Mouse (Mus musculus) lung, embryonic 16.5 days (tissue): ENCODE data around the gene Mcts2. TPM values are rescaled to one million over a fixed set of nuclear protein-coding genes. Genes with fewer than 3 reads are reported as not detected.
A peak's percentile ranks its signal among the peaks of the same experiment; 100 is the strongest.

Source experiments
- ATAC-seq: fragments of 200-750 bp; cut with Nextera tagmentation; 2 replicates; pipeline ENCODE4 v1.8.0; 2017; ENCODE audit warnings: low read depth, mild to moderate bottlenecking, moderate library complexity
- H3K27ac ChIP-seq: fragments of 300-500 bp; sonication (generic); 2 replicates; pipeline ENCODE4 v1.5.1; 2014; ENCODE audit warnings: mild to moderate bottlenecking, control low read depth, low read length
- H3K27me3 ChIP-seq: fragments of 300-500 bp; sonication (generic); 2 replicates; pipeline ENCODE4 v1.6.1; 2014; ENCODE audit warnings: low read depth, low read length, mixed read lengths; ENCODE audit not compliant: control insufficient read depth, insufficient read depth
- H3K36me3 ChIP-seq: fragments of 300-500 bp; sonication (generic); 2 replicates; pipeline ENCODE4 v1.6.1; 2014; ENCODE audit warnings: low read length; ENCODE audit not compliant: control insufficient read depth, insufficient read depth
- H3K4me1 ChIP-seq: fragments of 300-500 bp; sonication (generic); replicated peaks from 2 replicates; pipeline ENCODE4 v1.6.1; 2014; ENCODE audit warnings: low read length, mixed read lengths; ENCODE audit not compliant: control insufficient read depth, insufficient read depth
- H3K4me2 ChIP-seq: fragments of 300-500 bp; sonication (generic); 2 replicates; pipeline ENCODE4 v1.6.1; 2014; ENCODE audit warnings: low read depth, low read length, control low read depth
- H3K4me3 ChIP-seq: fragments of 300-500 bp; sonication (generic); 2 replicates; pipeline ENCODE4 v1.5.1; 2014; ENCODE audit warnings: mild to moderate bottlenecking, low read length, control low read depth
- H3K9ac ChIP-seq: fragments of 300-500 bp; sonication (generic); 2 replicates; pipeline ENCODE4 v1.6.1; 2014; ENCODE audit warnings: low read length, control low read depth
- H3K9me3 ChIP-seq: fragments of 300-500 bp; sonication (generic); 2 replicates; pipeline ENCODE4 v1.6.1; 2016; ENCODE audit warnings: low read length; ENCODE audit not compliant: control insufficient read depth
- WGBS: fragments of 180-500 bp; shearing (Covaris S2); extraction: QIAGEN DNeasy Blood & Tissue Kit; methylation state at CpG from one replicate; pipeline ENCODE4 v1.1.7; 2014; 5-methylcytosine and 5-hydroxymethylcytosine counted together
- polyA plus RNA-seq: library from polyadenylated mRNA; unstranded; fragments of >200 nt; fragmentation: Nextera tagmentation; extraction: Ambion mirVana; gene quantifications from 2 replicates; pipeline ENCODE4 v1.2.1, GENCODE M21; 2015

Mcts2 gene
- polyA plus RNA-seq, 1 experiment from 2014 or later = 26.1 TPM

GRCm38 (mm10) chr2:152727795-152728510 is 41.1 kb downstream of the Mcts2 start:
- Histone ChIP-seq H3K4me1 (peaks cover 60% of the 10 kb centered on the region), H3K27me3 (no peaks in the 10 kb centered on the region), H3K27ac (peak overlapping the region; percentile 89), H3K4me2 (no peak overlapping the region), H3K36me3 (no peaks in the 10 kb centered on the region), H3K9ac (peak overlapping the region; percentile 16; the same call in 1 of the 2 replicates), H3K9me3 (no peaks in the 10 kb centered on the region), H3K4me3 (no peak overlapping the region)
- peak; percentile 26 for ATAC-seq
- 66% methylated on average over 14 of the region's 14 CpGs for WGBS

- 52% methylated on average over 7 of the region's 7 CpGs for WGBS
- Histone ChIP-seq H3K9ac (no peak overlapping the region), H3K4me3 (no peak overlapping the region), H3K27me3 (no peaks in the 10 kb centered on the region), H3K9me3 (no peaks in the 10 kb centered on the region), H3K36me3 (no peaks in the 10 kb centered on the region), H3K27ac (peak overlapping the region; percentile 89), H3K4me2 (no peak overlapping the region), H3K4me1 (peaks cover 61% of the 10 kb centered on the region)
- ATAC-seq = no peak
Observed at GRCm38 (mm10) chr2:152728594-152728993, 41.8 kb downstream of the Mcts2 start.

- ATAC-seq = no peak
- H3K9ac ChIP-seq = peak overlapping the region; percentile 57
- H3K4me1 ChIP-seq = peaks cover 58% of the 10 kb centered on the region
- H3K27ac ChIP-seq = peak overlapping the region; percentile 89
- H3K4me2 ChIP-seq = no peak overlapping the region
- H3K27me3 ChIP-seq = no peaks in the 10 kb centered on the region
- no peaks in the 10 kb centered on the region for H3K9me3 ChIP-seq
- H3K4me3 ChIP-seq = no peak overlapping the region
- WGBS = 28% methylated on average over 8 of the region's 8 CpGs
- no peaks in the 10 kb centered on the region for H3K36me3 ChIP-seq
Observed at GRCm38 (mm10) chr2:152729013-152729635, 42.3 kb downstream of the Mcts2 start.

- 0 out of 2 replicates have a peak overlapping the region, but pooled peaks have one; percentile 4 for H3K4me2 ChIP-seq
- H3K9me3 ChIP-seq = no peaks in the 10 kb centered on the region
- H3K36me3 ChIP-seq = no peaks in the 10 kb centered on the region
- H3K9ac ChIP-seq = peak overlapping the region; percentile 57
- 16% methylated on average over 7 of the region's 7 CpGs for WGBS
- no peaks in the 10 kb centered on the region for H3K27me3 ChIP-seq
- no peak overlapping the region for H3K4me3 ChIP-seq
- H3K27ac ChIP-seq = peak overlapping the region; percentile 89
- H3K4me1 ChIP-seq = peaks cover 58% of the 10 kb centered on the region
- peak; percentile 87 for ATAC-seq
Observed at GRCm38 (mm10) chr2:152729636-152730020, 42.8 kb downstream of the Mcts2 start.

- no peak overlapping the region for H3K27ac ChIP-seq
- H3K27me3 ChIP-seq = no peaks in the 10 kb centered on the region
- H3K4me3 ChIP-seq = no peak overlapping the region
- H3K4me1 ChIP-seq = peaks cover 48% of the 10 kb centered on the region
- H3K9me3 ChIP-seq = no peaks in the 10 kb centered on the region
- H3K9ac ChIP-seq = no peak overlapping the region
- WGBS = 60% methylated on average over 2 of the region's 2 CpGs
- ATAC-seq = no peak
- no peaks in the 10 kb centered on the region for H3K36me3 ChIP-seq
- H3K4me2 ChIP-seq = no peak overlapping the region
Observed at GRCm38 (mm10) chr2:152733201-152733600, 46.4 kb downstream of the Mcts2 start.

GRCm38 (mm10) chr2:152734501-152734900 is 47.7 kb downstream of the Mcts2 start:
- no peak for ATAC-seq
- no peaks in the 10 kb centered on the region for H3K27me3 ChIP-seq
- H3K9ac ChIP-seq = peak overlapping the region; percentile 52
- no peaks in the 10 kb centered on the region for H3K36me3 ChIP-seq
- peak overlapping the region; percentile 93 for H3K4me2 ChIP-seq
- H3K4me3 ChIP-seq = peak overlapping the region; percentile 78
- peaks cover 44% of the 10 kb centered on the region for H3K4me1 ChIP-seq
- no peaks in the 10 kb centered on the region for H3K9me3 ChIP-seq
- 11% methylated on average over 10 of the region's 10 CpGs for WGBS
- peak overlapping the region; percentile 82 for H3K27ac ChIP-seq

- Histone ChIP-seq H3K4me3 (peak overlapping the region; percentile 78), H3K36me3 (no peaks in the 10 kb centered on the region), H3K27ac (peak overlapping the region; percentile 98), H3K4me2 (peak overlapping the region; percentile 93), H3K27me3 (no peaks in the 10 kb centered on the region), H3K9ac (peak overlapping the region; percentile 64), H3K9me3 (no peaks in the 10 kb centered on the region), H3K4me1 (peaks cover 43% of the 10 kb centered on the region)
- under 1% methylated on average over 27 of the region's 28 CpGs for WGBS
- ATAC-seq = peak; percentile 81
Observed at GRCm38 (mm10) chr2:152734984-152735383, 48.1 kb downstream of the Mcts2 start.

GRCm38 (mm10) chr2:152736090-152736601 is 49.3 kb downstream of the Mcts2 start, which contains the start of gene Id1:
Gene Id1 (plus strand): TSS chr2:152736251.
- H3K27ac ChIP-seq = peak within 1 kb of the TSS; percentile 98
- no peaks in the 10 kb centered on the region for H3K9me3 ChIP-seq
- peaks cover 50% of the 10 kb centered on the region for H3K4me1 ChIP-seq
- ATAC-seq = peak; percentile 71
- H3K9ac ChIP-seq = peak within 1 kb of the TSS; percentile 90
- WGBS = under 1% methylated on average over 28 of the region's 28 CpGs
- peak within 1 kb of the TSS; percentile 78 for H3K4me3 ChIP-seq
- peak within 1 kb of the TSS; percentile 93 for H3K4me2 ChIP-seq
- no peaks in the 10 kb centered on the region for H3K27me3 ChIP-seq
- H3K36me3 ChIP-seq = no peaks in the 10 kb centered on the region

- H3K9ac ChIP-seq = peak overlapping the region; percentile 90
- ATAC-seq = no peak
- H3K27me3 ChIP-seq = no peaks in the 10 kb centered on the region
- H3K4me3 ChIP-seq = peak overlapping the region; percentile 78
- peaks cover 56% of the 10 kb centered on the region for H3K4me1 ChIP-seq
- peak overlapping the region; percentile 93 for H3K4me2 ChIP-seq
- H3K27ac ChIP-seq = peak overlapping the region; percentile 98
- H3K9me3 ChIP-seq = no peaks in the 10 kb centered on the region
- no peaks in the 10 kb centered on the region for H3K36me3 ChIP-seq
- WGBS = 0% methylated on average over 22 of the region's 22 CpGs
Observed at GRCm38 (mm10) chr2:152736748-152737147, 49.9 kb downstream of the Mcts2 start.
